Mouse (Mus musculus) stomach, postnatal 0 days (tissue): ENCODE results near the gene Lsp1. TPM values are rescaled to one million over a fixed set of nuclear protein-coding genes. Genes with fewer than 3 reads are reported as not detected.

Source experiments
- ATAC-seq: fragments of 200-750 bp; cut with Nextera tagmentation; 2 replicates; pipeline ENCODE4 v1.8.0; 2017; ENCODE audit not compliant: low FRiP score, low TSS enrichment
- DNase-seq: peaks from one replicate; pipeline ENCODE4 v3.0.0-alpha.2; 2016; ENCODE audit warnings: low spot score
- H3K27ac ChIP-seq: fragments of 300-500 bp; sonication (generic); replicated peaks from 2 replicates; pipeline ENCODE4 v1.5.1; 2014; ENCODE audit warnings: mild to moderate bottlenecking, control low read depth
- H3K27me3 ChIP-seq: fragments of 300-500 bp; sonication (generic); 2 replicates; pipeline ENCODE4 v1.6.1; 2014; ENCODE audit warnings: low read length; ENCODE audit not compliant: control insufficient read depth, insufficient read depth
- H3K36me3 ChIP-seq: fragments of 300-500 bp; sonication (generic); 2 replicates; pipeline ENCODE4 v1.6.1; 2014; ENCODE audit warnings: low read length, mixed read lengths; ENCODE audit not compliant: control insufficient read depth, insufficient read depth
- H3K4me1 ChIP-seq: fragments of 300-500 bp; sonication (generic); replicated peaks from 2 replicates; pipeline ENCODE4 v1.6.1; 2014; ENCODE audit warnings: antibody characterized with exemption; ENCODE audit not compliant: control insufficient read depth, insufficient read depth
- H3K4me2 ChIP-seq: fragments of 300-500 bp; sonication (generic); replicated peaks from 2 replicates; pipeline ENCODE4 v1.6.1; 2014; ENCODE audit warnings: low read depth, mild to moderate bottlenecking, control low read depth, moderate library complexity
- H3K4me3 ChIP-seq: fragments of 300-500 bp; sonication (generic); 2 replicates; pipeline ENCODE4 v1.5.1; 2014; ENCODE audit warnings: low read depth, low read length, control low read depth
- H3K9ac ChIP-seq: fragments of 300-500 bp; sonication (generic); 2 replicates; pipeline ENCODE4 v1.6.1; 2014; ENCODE audit warnings: mild to moderate bottlenecking, low read length, control low read depth, mixed read lengths
- H3K9me3 ChIP-seq: fragments of 300-500 bp; sonication (generic); 2 replicates; pipeline ENCODE4 v1.6.1; 2016; ENCODE audit warnings: low read length; ENCODE audit not compliant: control insufficient read depth
- CTCF ChIP-seq: IDR thresholded peaks from 2 replicates; pipeline ENCODE4 v1.5.1; 2016; ENCODE audit warnings: antibody characterized with exemption, low read depth, mild to moderate bottlenecking, moderate library complexity
- EP300 ChIP-seq: optimal IDR thresholded peaks from 2 replicates; pipeline ENCODE3; 2016; ENCODE audit warnings: antibody characterized with exemption
- WGBS: fragments of 180-500 bp; shearing (Covaris S2); extraction: QIAGEN DNeasy Blood & Tissue Kit; methylation state at CpG from one replicate; pipeline ENCODE4 v1.1.7; 2014; 5-methylcytosine and 5-hydroxymethylcytosine counted together
- polyA plus RNA-seq: library from polyadenylated mRNA; unstranded; fragments of >200 nt; fragmentation: Nextera tagmentation; extraction: Ambion mirVana; gene quantifications from 2 replicates; pipeline ENCODE4 v1.2.1, GENCODE M21; 2015

Gene Lsp1
- polyA plus RNA-seq, 1 experiment from 2014 or later = 107 TPM

GRCm38 (mm10) chr7:142503206-142503605 lies 42.6 kb downstream of the Lsp1 start:
- ATAC-seq = no peak
- no peak for TF ChIP-seq CTCF
- no peak for TF ChIP-seq EP300
- Histone ChIP-seq H3K27ac (no peak overlapping the region), H3K9ac (no peak overlapping the region), H3K4me1 (peaks cover 9% of the 10 kb centered on the region), H3K27me3 (no peaks in the 10 kb centered on the region), H3K9me3 (no peaks in the 10 kb centered on the region), H3K4me3 (no peak overlapping the region), H3K36me3 (no peaks in the 10 kb centered on the region), H3K4me2 (no peak overlapping the region)
- no peak for DNase-seq
- WGBS = 68% methylated on average over 4 of the region's 4 CpGs

DNA sequence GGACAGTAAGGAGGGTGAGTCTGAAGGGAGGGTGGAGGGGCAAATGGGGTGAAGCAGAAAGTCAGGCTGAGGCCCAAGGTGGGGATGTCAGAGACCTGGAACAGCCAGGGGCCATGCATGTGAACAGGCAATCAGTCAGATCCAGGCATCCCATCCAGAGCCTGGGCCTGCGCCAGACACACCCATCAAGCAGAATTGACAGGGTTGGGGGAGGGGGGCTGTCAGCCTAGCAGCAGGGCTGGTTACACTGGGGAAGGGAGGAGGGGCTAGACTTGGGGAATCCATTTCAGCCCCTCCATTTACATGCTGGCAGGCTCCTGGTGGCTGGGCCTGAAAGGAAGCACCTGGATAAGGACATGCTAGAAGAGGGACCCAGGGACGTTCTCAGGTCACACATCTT lies 45.3 kb downstream of the Lsp1 start:
- ATAC-seq = no peak
- no peak overlapping the region for H3K9ac ChIP-seq

GRCm38 (mm10) chr7:142506501-142506900 lies 45.9 kb downstream of the Lsp1 start:
- ATAC-seq = no peak
- H3K4me1 ChIP-seq = peaks cover 9% of the 10 kb centered on the region

More for the DNA sequence above, 45.3 kb downstream of the Lsp1 start:
- no peak overlapping the region for H3K4me3 ChIP-seq
- no peak for TF ChIP-seq CTCF
- no peak for TF ChIP-seq EP300
- no peak overlapping the region for H3K27ac ChIP-seq
- H3K4me2 ChIP-seq = no peak overlapping the region
- H3K9me3 ChIP-seq = no peaks in the 10 kb centered on the region
- no peaks in the 10 kb centered on the region for H3K27me3 ChIP-seq
- no peaks in the 10 kb centered on the region for H3K36me3 ChIP-seq
- DNase-seq = no peak
- H3K4me1 ChIP-seq = peaks cover 9% of the 10 kb centered on the region
- 38% methylated on average over 2 of the region's 2 CpGs for WGBS

GRCm38 (mm10) chr7:142507453-142507852 lies 46.8 kb downstream of the Lsp1 start:
- Histone ChIP-seq H3K27ac (no peak overlapping the region), H3K4me1 (peaks cover 9% of the 10 kb centered on the region), H3K36me3 (no peaks in the 10 kb centered on the region), H3K27me3 (no peaks in the 10 kb centered on the region), H3K9me3 (no peaks in the 10 kb centered on the region), H3K4me3 (no peak overlapping the region), H3K9ac (no peak overlapping the region), H3K4me2 (no peak overlapping the region)
- 88% methylated on average over 9 of the region's 9 CpGs for WGBS
- TF ChIP-seq CTCF (no peak), EP300 (no peak)
- no peak for ATAC-seq
- no peak for DNase-seq

More at GRCm38 (mm10) chr7:142506501-142506900, 45.9 kb downstream of the Lsp1 start:
- 44% methylated on average over 4 of the region's 4 CpGs for WGBS
- Histone ChIP-seq H3K36me3 (no peaks in the 10 kb centered on the region), H3K4me3 (no peak overlapping the region), H3K27me3 (no peaks in the 10 kb centered on the region), H3K4me2 (no peak overlapping the region), H3K9ac (no peak overlapping the region), H3K9me3 (no peaks in the 10 kb centered on the region), H3K27ac (no peak overlapping the region)
- TF ChIP-seq CTCF (no peak), EP300 (no peak)
- DNase-seq = no peak

- Histone ChIP-seq H3K27me3 (no peaks in the 10 kb centered on the region), H3K36me3 (no peaks in the 10 kb centered on the region), H3K9me3 (no peaks in the 10 kb centered on the region), H3K27ac (peak overlapping the region; percentile 90), H3K4me2 (no peak overlapping the region), H3K4me3 (no peak overlapping the region), H3K9ac (no peak overlapping the region), H3K4me1 (peaks cover 9% of the 10 kb centered on the region)
- no peak for ATAC-seq
- TF ChIP-seq EP300 = no peak
- no peak for TF ChIP-seq CTCF
- no peak for DNase-seq
- 12% methylated on average over 14 of the region's 14 CpGs for WGBS
These were observed 48.9 kb downstream of the Lsp1 start for GRCm38 (mm10) chr7:142509518-142509917.

DNA sequence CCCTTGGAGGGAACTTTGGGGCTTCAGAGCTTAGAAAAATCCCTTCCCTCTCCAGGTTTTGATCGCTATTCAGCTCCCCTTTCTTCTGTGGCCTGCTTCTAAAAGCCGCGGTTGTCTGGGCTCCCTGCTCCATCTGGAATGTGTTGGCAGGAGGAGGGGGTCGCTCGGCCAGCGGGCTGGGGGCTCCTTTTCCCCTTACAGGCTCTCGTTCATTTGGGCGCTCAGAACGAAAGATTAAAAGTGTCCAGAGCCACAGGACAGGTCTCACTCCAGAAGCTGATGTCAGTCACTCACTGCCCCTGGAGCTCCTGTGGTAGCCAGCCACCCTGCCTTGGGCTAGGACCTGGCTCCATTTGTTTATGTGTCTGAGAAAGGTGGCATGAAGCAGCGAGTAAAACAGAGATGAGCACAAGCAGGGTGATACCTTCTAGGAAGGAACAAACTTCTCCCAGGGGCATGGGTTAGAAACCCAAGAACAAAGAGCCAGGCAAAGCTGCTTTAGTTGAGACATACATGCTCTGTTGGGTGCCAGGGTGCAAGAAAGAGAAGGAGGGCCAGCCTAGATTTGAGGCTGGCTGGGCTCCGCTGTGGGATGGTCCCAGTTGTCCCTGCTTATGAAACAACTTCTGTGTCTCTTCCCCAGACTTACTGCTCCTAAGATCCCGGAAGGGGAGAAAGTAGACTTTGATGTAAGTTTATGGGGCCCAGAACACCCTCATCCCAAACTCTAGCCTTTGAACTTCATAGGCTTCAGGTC lies 49.6 kb downstream of the Lsp1 start:
- 18% methylated on average over 12 of the region's 12 CpGs for WGBS
- Histone ChIP-seq H3K4me1 (peaks cover 9% of the 10 kb centered on the region), H3K27me3 (no peaks in the 10 kb centered on the region), H3K4me2 (no peak overlapping the region), H3K36me3 (no peaks in the 10 kb centered on the region), H3K9me3 (no peaks in the 10 kb centered on the region), H3K9ac (0 out of 2 replicates have a peak overlapping the region, but pooled peaks have one; percentile 19), H3K4me3 (no peak overlapping the region), H3K27ac (peak overlapping the region; percentile 90)
- no peak for DNase-seq
- TF ChIP-seq EP300 (no peak), CTCF (no peak)
- ATAC-seq = peak; percentile 48; the same call in 1 of the 2 replicates
